Mouse (Mus musculus) right cerebral cortex, postnatal 14 days (tissue): Measurements from ENCODE around the gene Krt27.

Experiments
- DNase-seq: peaks from one replicate; pipeline ENCODE4 v3.0.0; 2022

The Krt27 gene

DNA sequence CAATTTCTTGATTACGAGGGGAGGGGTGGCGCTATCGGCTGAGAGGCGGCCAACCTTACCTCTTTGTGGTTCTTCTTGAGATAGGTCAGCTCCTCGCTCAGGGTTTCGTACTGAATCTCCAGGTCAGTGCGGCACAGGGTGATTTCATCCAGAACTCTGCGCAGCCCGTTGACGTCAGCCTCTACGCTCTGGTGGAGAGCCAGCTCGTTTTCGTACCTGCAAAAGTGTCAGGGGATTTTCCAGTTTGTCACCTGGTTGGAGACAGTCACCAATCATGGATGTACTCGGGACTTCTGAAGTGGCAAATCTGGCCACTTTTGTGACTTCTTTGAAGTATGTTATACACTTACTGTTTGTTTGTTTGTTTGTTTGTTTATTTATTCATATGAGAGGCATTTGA lies 29.8 kb downstream of the Krt27 start:
- no peak for DNase-seq

- no peak for DNase-seq
Measured at GRCm38 (mm10) chr11:99319127-99319526, 31.8 kb downstream of the Krt27 start.

- no peak for DNase-seq
Measured at GRCm38 (mm10) chr11:99316543-99316942, 34.4 kb downstream of the Krt27 start.

- DNase-seq, result no peak
Measured at GRCm38 (mm10) chr11:99314594-99314993, 36.3 kb downstream of the Krt27 start.

DNA sequence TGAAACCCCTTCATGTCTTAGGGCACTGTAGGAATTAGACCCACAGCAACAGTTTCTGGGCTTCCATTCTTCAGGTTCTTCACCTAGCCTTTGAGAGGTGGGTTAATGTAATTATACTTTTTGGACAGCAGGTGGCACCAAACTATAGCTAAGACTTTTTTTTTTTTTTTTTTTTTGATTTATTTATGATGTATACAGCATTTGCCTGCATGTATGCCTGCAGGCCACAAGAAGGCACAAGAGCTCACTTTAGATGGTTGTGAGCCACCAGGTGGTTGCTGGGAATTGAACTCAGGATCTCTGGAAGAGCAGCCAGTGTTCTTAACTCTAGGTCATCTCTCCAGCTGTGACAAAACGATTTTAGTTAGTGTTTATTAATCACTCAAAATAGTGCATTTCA lies 40.0 kb downstream of the Krt27 start:
- DNase-seq, result no peak

DNA sequence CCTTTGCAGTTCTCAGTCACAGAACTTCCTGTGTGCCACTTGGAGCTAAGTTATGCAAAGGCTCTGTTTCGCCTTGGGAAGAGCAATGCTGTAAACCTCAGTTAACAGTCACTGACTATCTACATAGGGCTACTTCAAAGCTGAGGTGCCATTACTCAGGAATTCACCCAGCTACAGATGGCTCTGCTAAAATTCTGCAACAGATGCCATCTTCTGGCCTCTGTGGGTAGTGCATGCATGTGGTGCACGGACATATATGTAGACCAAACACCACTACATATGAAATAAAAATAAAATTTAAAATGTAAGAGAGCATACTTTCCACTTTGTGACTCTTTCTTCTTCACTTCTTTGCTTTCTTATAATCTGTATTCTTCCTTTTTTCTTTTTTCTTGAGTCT lies 43.3 kb downstream of the Krt27 start:
- peak; percentile 48 for DNase-seq
